Mouse (Mus musculus) thymus, adult 2 months (tissue): ENCODE measurements around the gene Hrh2.

ENCODE experiments used
- CTCF ChIP-seq: fragments of 200-500 bp; IDR thresholded peaks from 2 replicates; pipeline ENCODE4 v1.5.1; 2012; ENCODE audit warnings: mild to moderate bottlenecking, control low read depth, low read length, moderate library complexity, borderline replicate concordance; ENCODE audit not compliant: control insufficient read depth, poor library complexity, insufficient read depth; ENCODE audit errors: extremely low read depth
- POLR2A ChIP-seq: fragments of 200-500 bp; IDR thresholded peaks from 2 replicates; pipeline ENCODE4 v1.6.1; 2012; ENCODE audit warnings: mild to moderate bottlenecking, low read length, control low read depth, moderate library complexity; ENCODE audit not compliant: control insufficient read depth, poor library complexity, insufficient read depth; ENCODE audit errors: extremely low read depth

DNA sequence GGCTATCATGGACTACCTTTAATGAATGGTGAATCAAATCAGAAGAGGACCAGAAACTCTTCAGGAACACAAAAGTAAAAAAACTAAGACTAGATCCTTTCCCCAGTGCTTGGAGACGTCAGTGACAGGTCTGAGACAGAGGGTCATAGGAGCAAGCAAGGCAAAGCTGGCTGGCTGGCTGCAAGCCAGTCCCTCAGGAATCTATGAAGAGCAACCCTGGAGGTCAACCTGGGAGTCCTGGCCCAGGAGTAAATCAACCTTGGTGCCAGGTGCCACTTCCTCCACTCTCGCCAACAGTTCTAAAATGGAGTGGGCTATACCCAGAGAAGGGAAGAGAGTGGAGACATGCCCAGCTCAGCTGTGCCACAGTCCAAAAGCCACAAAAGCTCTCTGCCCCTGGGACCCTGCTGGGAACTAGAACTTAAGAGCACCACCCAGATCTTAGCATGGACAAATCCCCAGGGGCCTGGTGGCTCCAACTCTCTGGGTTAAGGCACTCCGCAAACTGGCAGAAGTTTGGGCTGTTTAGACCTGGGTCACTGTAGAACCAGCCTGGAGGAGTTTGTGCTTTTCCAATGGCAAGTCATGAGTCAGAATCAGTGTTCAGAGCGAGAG lies 15.4 kb upstream of the Hrh2 start:
- no peak for TF ChIP-seq CTCF
- no peak for TF ChIP-seq POLR2A
